Mouse (Mus musculus): ENCODE results near the gene Gm10097. TPM values are rescaled to one million over a fixed set of nuclear protein-coding genes. Genes with fewer than 3 reads are reported as not detected.

Gm10097 gene
- polyA plus RNA-seq, 1 experiment from 2014 or later = 0.08 TPM

GRCm38 (mm10) chr10:5072054-5072453 lies 3.1 kb downstream of the Gm10097 start:
- Histone ChIP-seq H3K9ac (replicated peaks; ENCODE audit: low read depth, low read length) (no peak overlapping the region), H3K4me2 (ENCODE audit: low read length) (no peak overlapping the region), H3K27me3 (replicated peaks; ENCODE audit: control insufficient read depth, insufficient read depth, low read length) (no peaks in the 10 kb centered on the region), H3K4me1 (replicated peaks; ENCODE audit: control insufficient read depth, insufficient read depth, low read length) (no peaks in the 10 kb centered on the region), H3K27ac (ENCODE audit: low read length) (no peak overlapping the region), H3K36me3 (ENCODE audit: control insufficient read depth, insufficient read depth) (no peaks in the 10 kb centered on the region), H3K9me3 (ENCODE audit: control insufficient read depth, low read length) (no peaks in the 10 kb centered on the region), H3K4me3 (replicated peaks; ENCODE audit: low read length) (no peak overlapping the region)
- WGBS = 87% methylated on average over 8 of the region's 8 CpGs
- ATAC-seq = no peak

DNA sequence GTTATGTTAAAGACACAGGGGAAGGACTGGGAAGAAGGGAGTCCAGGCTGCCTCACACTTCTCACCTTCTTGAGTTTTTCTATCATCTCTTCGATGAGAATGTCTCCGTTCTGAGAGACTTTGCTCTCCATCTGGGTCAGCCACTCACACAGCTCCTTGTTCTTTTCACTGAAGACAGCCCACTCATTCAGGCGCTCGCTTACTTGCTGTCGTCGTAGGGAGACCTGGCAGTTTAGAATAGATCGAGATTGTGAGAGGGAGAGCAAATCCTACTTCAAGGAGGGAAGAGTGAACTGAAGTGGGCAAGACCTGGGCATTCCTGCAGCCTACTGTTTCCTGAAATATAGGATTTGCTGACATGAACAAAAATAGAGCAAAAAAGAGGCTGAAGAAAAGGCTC lies 6.7 kb downstream of the Gm10097 start:
- H3K4me1 ChIP-seq (replicated peaks; ENCODE audit: control insufficient read depth, insufficient read depth, low read length) = 0 out of 2 replicates have a peak, but pooled peaks cover 2% of the 10 kb centered on the region
- no peaks in the 10 kb centered on the region for H3K27me3 ChIP-seq (replicated peaks; ENCODE audit: control insufficient read depth, insufficient read depth, low read length)
- no peaks in the 10 kb centered on the region for H3K9me3 ChIP-seq (ENCODE audit: control insufficient read depth, low read length)
- H3K36me3 ChIP-seq (ENCODE audit: control insufficient read depth, insufficient read depth) = no peaks in the 10 kb centered on the region
- WGBS = 90% methylated on average over 7 of the region's 7 CpGs
- H3K4me3 ChIP-seq (replicated peaks; ENCODE audit: low read length) = no peak overlapping the region
- no peak for ATAC-seq
- no peak overlapping the region for H3K4me2 ChIP-seq (ENCODE audit: low read length)
- no peak overlapping the region for H3K9ac ChIP-seq (replicated peaks; ENCODE audit: low read depth, low read length)
- no peak overlapping the region for H3K27ac ChIP-seq (ENCODE audit: low read length)

DNA sequence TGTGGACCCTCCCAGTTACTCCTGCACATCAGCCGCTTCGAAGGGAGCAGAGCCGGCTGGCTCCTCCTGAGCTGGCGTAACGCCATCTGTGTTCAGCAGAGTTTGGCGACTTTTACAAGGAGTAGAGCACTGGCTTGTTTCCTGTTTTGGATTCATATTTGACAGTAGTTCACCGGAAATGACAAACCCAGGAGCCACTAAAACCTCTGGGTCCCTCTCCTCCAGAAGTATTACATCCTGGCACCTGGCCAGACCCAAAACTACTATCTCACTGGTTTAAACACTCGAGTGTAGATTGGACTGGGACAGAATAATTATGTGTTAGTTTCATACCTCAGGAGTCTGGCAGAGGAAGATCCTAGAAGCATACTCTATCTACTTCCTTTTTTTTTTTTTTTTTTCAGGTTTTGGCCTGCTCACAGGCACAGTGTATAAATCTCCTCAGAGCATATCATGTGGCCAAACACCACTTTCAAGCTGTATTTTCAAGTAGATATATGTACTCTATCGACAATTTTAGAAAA lies 11.0 kb downstream of the Gm10097 start:
- Histone ChIP-seq H3K27ac (ENCODE audit: low read length) (no peak overlapping the region), H3K36me3 (ENCODE audit: control insufficient read depth, insufficient read depth) (no peaks in the 10 kb centered on the region), H3K4me3 (replicated peaks; ENCODE audit: low read length) (no peak overlapping the region), H3K9me3 (ENCODE audit: control insufficient read depth, low read length) (no peaks in the 10 kb centered on the region), H3K4me2 (ENCODE audit: low read length) (no peak overlapping the region), H3K27me3 (replicated peaks; ENCODE audit: control insufficient read depth, insufficient read depth, low read length) (no peaks in the 10 kb centered on the region), H3K9ac (replicated peaks; ENCODE audit: low read depth, low read length) (no peak overlapping the region), H3K4me1 (replicated peaks; ENCODE audit: control insufficient read depth, insufficient read depth, low read length) (0 out of 2 replicates have a peak, but pooled peaks cover 2% of the 10 kb centered on the region)
- WGBS = 70% methylated on average over 9 of the region's 9 CpGs
- peak; percentile 36; the same call in 1 of the 2 replicates for ATAC-seq

- H3K9me3 ChIP-seq (ENCODE audit: control insufficient read depth, low read length) = no peaks in the 10 kb centered on the region
- no peak overlapping the region for H3K4me2 ChIP-seq (ENCODE audit: low read length)
- 84% methylated on average over 6 of the region's 6 CpGs for WGBS
- H3K4me3 ChIP-seq (replicated peaks; ENCODE audit: low read length) = no peak overlapping the region
- ATAC-seq = no peak
- no peaks in the 10 kb centered on the region for H3K36me3 ChIP-seq (ENCODE audit: control insufficient read depth, insufficient read depth)
- no peak overlapping the region for H3K9ac ChIP-seq (replicated peaks; ENCODE audit: low read depth, low read length)
- H3K27ac ChIP-seq (ENCODE audit: low read length) = no peak overlapping the region
- no peaks in the 10 kb centered on the region for H3K27me3 ChIP-seq (replicated peaks; ENCODE audit: control insufficient read depth, insufficient read depth, low read length)
- H3K4me1 ChIP-seq (replicated peaks; ENCODE audit: control insufficient read depth, insufficient read depth, low read length) = 0 out of 2 replicates have a peak, but pooled peaks cover 2% of the 10 kb centered on the region
These were observed 14.7 kb downstream of the Gm10097 start for GRCm38 (mm10) chr10:5083716-5084115.

GRCm38 (mm10) chr10:5085792-5086191 lies 16.8 kb downstream of the Gm10097 start:
- WGBS = 91% methylated on average over 5 of the region's 5 CpGs
- Histone ChIP-seq H3K9ac (replicated peaks; ENCODE audit: low read depth, low read length) (no peak overlapping the region), H3K36me3 (ENCODE audit: control insufficient read depth, insufficient read depth) (no peaks in the 10 kb centered on the region), H3K9me3 (ENCODE audit: control insufficient read depth, low read length) (no peaks in the 10 kb centered on the region), H3K4me3 (replicated peaks; ENCODE audit: low read length) (no peak overlapping the region), H3K4me1 (replicated peaks; ENCODE audit: control insufficient read depth, insufficient read depth, low read length) (no peaks in the 10 kb centered on the region), H3K27ac (ENCODE audit: low read length) (no peak overlapping the region), H3K4me2 (ENCODE audit: low read length) (no peak overlapping the region), H3K27me3 (replicated peaks; ENCODE audit: control insufficient read depth, insufficient read depth, low read length) (no peaks in the 10 kb centered on the region)
- no peak for ATAC-seq

DNA sequence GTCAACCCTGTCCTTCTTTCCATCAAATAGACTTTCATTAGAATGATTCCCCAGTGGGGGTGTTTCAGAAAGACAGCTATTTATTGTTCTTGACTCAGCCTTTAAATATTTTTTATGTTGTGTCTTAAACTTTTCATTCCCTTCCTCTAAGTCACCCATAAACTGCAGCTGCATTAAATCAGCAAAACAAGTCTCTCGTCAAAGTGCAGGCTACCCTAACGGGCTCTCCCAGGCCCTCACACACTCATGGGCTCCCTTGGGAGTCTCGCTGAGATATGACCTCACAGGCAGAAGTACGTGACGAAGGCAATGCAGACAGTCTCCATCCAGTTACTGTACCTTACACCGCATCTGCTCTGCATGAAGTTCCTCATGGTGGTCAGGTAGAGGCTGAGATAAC lies 17.3 kb downstream of the Gm10097 start:
- no peak for ATAC-seq
- Histone ChIP-seq H3K4me3 (replicated peaks; ENCODE audit: low read length) (no peak overlapping the region), H3K4me2 (ENCODE audit: low read length) (no peak overlapping the region), H3K9ac (replicated peaks; ENCODE audit: low read depth, low read length) (no peak overlapping the region), H3K27ac (ENCODE audit: low read length) (no peak overlapping the region), H3K36me3 (ENCODE audit: control insufficient read depth, insufficient read depth) (no peaks in the 10 kb centered on the region), H3K9me3 (ENCODE audit: control insufficient read depth, low read length) (no peaks in the 10 kb centered on the region), H3K27me3 (replicated peaks; ENCODE audit: control insufficient read depth, insufficient read depth, low read length) (no peaks in the 10 kb centered on the region), H3K4me1 (replicated peaks; ENCODE audit: control insufficient read depth, insufficient read depth, low read length) (no peaks in the 10 kb centered on the region)
- WGBS = 86% methylated on average over 6 of the region's 6 CpGs

DNA sequence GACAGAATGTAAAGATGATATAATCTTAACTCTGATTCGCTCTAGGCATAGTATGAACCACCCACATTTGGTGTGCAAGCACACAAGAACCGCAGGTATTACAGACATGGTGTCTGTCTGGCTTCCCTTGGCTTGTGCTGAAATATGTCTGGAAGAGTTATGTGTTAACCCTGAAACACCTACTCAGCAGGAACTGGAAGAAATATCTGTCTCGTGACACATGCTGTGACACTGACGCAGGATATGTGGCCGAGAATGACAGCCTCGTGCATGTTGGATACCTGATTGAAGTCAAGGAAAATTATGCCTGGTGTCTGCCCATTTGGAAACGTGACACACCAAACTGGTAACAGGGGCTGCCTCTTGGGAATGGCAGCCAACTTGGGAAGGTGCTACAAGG lies 18.3 kb downstream of the Gm10097 start:
- H3K27ac ChIP-seq (ENCODE audit: low read length) = no peak overlapping the region
- H3K36me3 ChIP-seq (ENCODE audit: control insufficient read depth, insufficient read depth) = no peaks in the 10 kb centered on the region
- no peaks in the 10 kb centered on the region for H3K27me3 ChIP-seq (replicated peaks; ENCODE audit: control insufficient read depth, insufficient read depth, low read length)
- no peak for ATAC-seq
- 88% methylated on average over 7 of the region's 7 CpGs for WGBS
- no peak overlapping the region for H3K9ac ChIP-seq (replicated peaks; ENCODE audit: low read depth, low read length)
- H3K9me3 ChIP-seq (ENCODE audit: control insufficient read depth, low read length) = no peaks in the 10 kb centered on the region
- no peaks in the 10 kb centered on the region for H3K4me1 ChIP-seq (replicated peaks; ENCODE audit: control insufficient read depth, insufficient read depth, low read length)
- H3K4me2 ChIP-seq (ENCODE audit: low read length) = no peak overlapping the region
- no peak overlapping the region for H3K4me3 ChIP-seq (replicated peaks; ENCODE audit: low read length)

- H3K4me1 ChIP-seq (replicated peaks; ENCODE audit: control insufficient read depth, insufficient read depth, low read length) = no peaks in the 10 kb centered on the region
- no peak for ATAC-seq
- H3K36me3 ChIP-seq (ENCODE audit: control insufficient read depth, insufficient read depth) = no peaks in the 10 kb centered on the region
- no peaks in the 10 kb centered on the region for H3K27me3 ChIP-seq (replicated peaks; ENCODE audit: control insufficient read depth, insufficient read depth, low read length)
- no peak overlapping the region for H3K9ac ChIP-seq (replicated peaks; ENCODE audit: low read depth, low read length)
- 91% methylated on average over 4 of the region's 4 CpGs for WGBS
- H3K9me3 ChIP-seq (ENCODE audit: control insufficient read depth, low read length) = no peaks in the 10 kb centered on the region
- H3K4me3 ChIP-seq (replicated peaks; ENCODE audit: low read length) = no peak overlapping the region
- no peak overlapping the region for H3K27ac ChIP-seq (ENCODE audit: low read length)
- H3K4me2 ChIP-seq (ENCODE audit: low read length) = no peak overlapping the region
These were observed 20.1 kb downstream of the Gm10097 start for GRCm38 (mm10) chr10:5089133-5089532.

DNA sequence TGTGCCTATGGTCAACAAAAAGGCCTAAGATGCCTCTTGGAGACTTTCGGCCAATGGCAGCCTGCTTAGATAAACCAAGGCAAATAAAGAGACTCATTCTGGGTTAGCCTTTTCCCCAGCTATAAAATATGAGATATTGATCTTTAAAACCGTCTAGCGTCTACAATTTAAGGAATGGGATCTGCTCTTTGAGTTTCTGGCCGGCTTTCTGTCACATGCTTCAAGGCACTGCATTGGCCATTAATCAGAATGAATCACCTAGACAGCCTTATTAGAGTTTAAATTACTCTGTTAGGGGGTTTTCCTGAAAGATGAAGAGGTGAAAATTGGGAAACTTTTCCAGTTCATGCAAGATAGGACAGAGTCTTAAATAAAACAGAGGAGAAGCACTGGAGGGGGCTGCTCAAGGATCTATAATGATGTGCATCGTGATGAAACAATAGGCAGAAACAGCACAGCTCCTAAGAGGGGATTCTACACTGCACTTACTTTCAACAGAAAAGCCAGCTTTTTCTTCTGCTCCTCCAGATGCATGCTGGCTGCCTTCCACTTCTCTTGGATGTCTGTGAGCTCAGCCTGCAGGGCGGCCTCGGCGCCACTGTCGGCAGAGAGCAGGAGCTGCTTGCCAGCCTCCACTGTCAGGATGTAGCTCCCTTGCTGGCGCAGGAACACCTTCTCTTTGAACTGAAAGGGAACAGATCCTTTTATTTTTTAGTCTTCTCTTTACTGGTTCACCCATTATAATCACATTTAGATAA lies 28.2 kb downstream of the Gm10097 start:
- Histone ChIP-seq H3K4me2 (ENCODE audit: low read length) (no peak overlapping the region), H3K27ac (ENCODE audit: low read length) (no peak overlapping the region), H3K9me3 (ENCODE audit: control insufficient read depth, low read length) (no peaks in the 10 kb centered on the region), H3K27me3 (replicated peaks; ENCODE audit: control insufficient read depth, insufficient read depth, low read length) (no peaks in the 10 kb centered on the region), H3K9ac (replicated peaks; ENCODE audit: low read depth, low read length) (no peak overlapping the region), H3K36me3 (ENCODE audit: control insufficient read depth, insufficient read depth) (no peaks in the 10 kb centered on the region), H3K4me1 (replicated peaks; ENCODE audit: control insufficient read depth, insufficient read depth, low read length) (no peaks in the 10 kb centered on the region), H3K4me3 (replicated peaks; ENCODE audit: low read length) (no peak overlapping the region)
- no peak for ATAC-seq
- WGBS = 69% methylated on average over 10 of the region's 10 CpGs
